8 mouse cellular contexts compared by ENCODE assay signal in the genomic region with DNA sequence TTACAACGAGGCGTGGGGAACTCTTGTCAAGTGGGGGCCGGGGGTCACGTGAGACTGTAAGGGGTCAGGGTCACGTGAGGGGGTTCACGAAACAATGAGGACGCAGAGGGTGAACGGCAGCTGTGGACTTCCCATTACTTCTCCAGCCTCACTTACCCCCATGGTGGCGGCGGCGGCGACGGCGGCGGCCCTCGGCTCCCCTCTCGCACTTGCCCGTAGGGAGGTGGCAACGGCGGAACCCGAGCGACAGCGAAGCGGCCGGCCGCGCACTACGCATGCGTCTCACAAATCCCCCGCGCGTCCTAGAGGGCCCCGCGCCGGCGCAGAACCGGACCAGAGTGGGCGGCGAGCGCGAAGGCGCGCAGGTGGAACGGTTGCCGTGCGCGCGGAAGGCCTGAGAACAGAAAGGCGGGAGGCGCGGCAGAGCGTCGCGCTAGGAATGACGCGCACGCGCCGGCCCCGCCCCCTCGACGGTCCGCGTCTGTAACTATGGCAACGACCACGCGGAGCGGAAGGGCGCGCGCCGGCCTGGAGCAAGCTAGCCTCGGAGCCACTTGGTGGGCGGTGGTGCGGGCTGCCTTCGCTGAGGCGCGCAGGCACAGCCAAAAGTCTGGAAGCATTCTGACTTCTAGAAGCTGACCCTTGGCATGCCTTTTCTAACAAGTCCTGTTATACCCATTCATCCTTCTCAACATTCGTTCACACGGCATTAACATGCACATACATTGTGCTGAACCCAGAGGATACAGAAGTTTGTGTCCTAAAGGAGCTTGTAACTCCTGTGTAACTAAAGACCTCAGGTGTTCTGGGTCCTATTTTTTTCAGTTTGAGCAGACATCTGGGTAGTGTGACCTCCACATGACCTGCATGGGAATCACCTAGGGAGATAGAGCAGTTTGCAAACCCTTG. TPM values are rescaled to one million over a fixed set of nuclear protein-coding genes. Genes with fewer than 3 reads are reported as not detected.
DNase-seq lines count a peak whose midpoint lies in the region; ATAC-seq and TF ChIP-seq lines count a peak whose summit lies in the region.

A gene (minus strand): TSS at position 402 of the 909 bp plus-strand sequence.

- WGBS in heart, embryonic 11.5 days (ENCODE audit: insufficient replicate concordance), result under 1% methylated on average over 80 of the region's 80 CpGs
- WGBS in kidney, embryonic 16.5 days, result under 1% methylated on average over 80 of the region's 80 CpGs
- under 1% methylated on average over 80 of the region's 80 CpGs for WGBS in liver, adult 2 months

- no peak for TF ChIP-seq CTCF in liver, adult 2 months (IDR thresholded peaks at IDR 0.05; ENCODE audit: low read depth, low read length)

- peak; percentile 95 to 96 for DNase-seq in B cell, adult 2 months
- DNase-seq in brain, adult 2 months (ENCODE audit: low read depth, low spot score), result peak; percentile 98
- DNase-seq in liver, adult 2 months (ENCODE audit: extremely low read depth, low read depth, low spot score), result peak; percentile 68
- peak; percentile 98 for DNase-seq in splenic B cell, adult 2 months (ENCODE audit: low read depth, low spot score)

- no peak for TF ChIP-seq POLR2A in liver, adult 2 months (IDR thresholded peaks at IDR 0.05; ENCODE audit: extremely low read depth, insufficient read depth, low read length)
- peak; percentile 66 for TF ChIP-seq POLR2A in myocyte (IDR thresholded peaks at IDR 0.05; ENCODE audit: insufficient read length, low read depth)

- peak within 1 kb of the TSS; percentile 83 for H3K4me3 ChIP-seq in heart, embryonic 11.5 days (ENCODE audit: low read depth, low read length)
- H3K4me3 ChIP-seq in kidney, embryonic 16.5 days (ENCODE audit: low read length), result peak within 1 kb of the TSS; percentile 76
- peak within 1 kb of the TSS; percentile 87 for H3K4me3 ChIP-seq in liver, adult 2 months (ENCODE audit: insufficient read depth, low read depth, low read length)
- H3K4me3 ChIP-seq in myocyte, result peak within 1 kb of the TSS; percentile 82

- H3K4me2 ChIP-seq in heart, embryonic 11.5 days, result peak within 1 kb of the TSS; percentile 96
- peak within 1 kb of the TSS; percentile 73 for H3K4me2 ChIP-seq in kidney, embryonic 16.5 days (replicated peaks; ENCODE audit: low read depth, low read length)
- peak within 1 kb of the TSS; percentile 89 for H3K4me2 ChIP-seq in myocyte (ENCODE audit: low read depth)

- H3K4me1 ChIP-seq in heart, embryonic 11.5 days (ENCODE audit: control insufficient read depth, insufficient read depth, low read length), result peaks cover 9% of the 10 kb centered on the region
- H3K4me1 ChIP-seq in kidney, embryonic 16.5 days (ENCODE audit: insufficient read depth, low read length), result peaks cover 23% of the 10 kb centered on the region
- peaks cover 5% of the 10 kb centered on the region; the same call in 1 of the 2 replicates for H3K4me1 ChIP-seq in liver, adult 2 months (ENCODE audit: control insufficient read depth, insufficient read depth, low read length)

- peak; percentile 90 for ATAC-seq in erythroblast, adult 5-6 weeks (replicated peaks; ENCODE audit: low FRiP score, poor library complexity, severe bottlenecking)
- peak; percentile 93 for ATAC-seq in heart, embryonic 11.5 days (replicated peaks; ENCODE audit: insufficient number of reproducible peaks, low FRiP score, low TSS enrichment)
- peak; percentile 97 for ATAC-seq in kidney, embryonic 16.5 days (ENCODE audit: low FRiP score, low TSS enrichment)

- H3K79me2 ChIP-seq in liver, adult 2 months (ENCODE audit: control insufficient read depth, insufficient read depth, low read length), result 0 out of 2 replicates have a peak, but pooled peaks cover 3% of the 10 kb centered on the region
- peaks cover 43% of the 10 kb centered on the region for H3K79me2 ChIP-seq in myocyte (ENCODE audit: control insufficient read depth, insufficient read depth)

- no peaks in the 10 kb centered on the region for H3K27me3 ChIP-seq in heart, embryonic 11.5 days (ENCODE audit: control insufficient read depth, insufficient read depth, low read length)
- no peaks in the 10 kb centered on the region for H3K27me3 ChIP-seq in kidney, embryonic 16.5 days (ENCODE audit: insufficient read depth, low read length)
- H3K27me3 ChIP-seq in liver, adult 2 months (ENCODE audit: control insufficient read depth, insufficient read depth, low read length), result no peaks in the 10 kb centered on the region
- no peaks in the 10 kb centered on the region for H3K27me3 ChIP-seq in myocyte (ENCODE audit: control insufficient read depth, insufficient read depth, insufficient read length)
- H3K27me3 ChIP-seq in splenic B cell, adult 2 months (ENCODE audit: control insufficient read depth, insufficient read depth, low read length, poor library complexity, severe bottlenecking), result no peaks in the 10 kb centered on the region

- peak within 1 kb of the TSS; percentile 83 for H3K27ac ChIP-seq in heart, embryonic 11.5 days (ENCODE audit: low read depth, low read length)
- H3K27ac ChIP-seq in kidney, embryonic 16.5 days (ENCODE audit: low read length), result peak within 1 kb of the TSS; percentile 88
- peak within 1 kb of the TSS; percentile 45; the same call in 1 of the 2 replicates for H3K27ac ChIP-seq in liver, adult 2 months (replicated peaks; ENCODE audit: insufficient read depth, low read depth, low read length)

- H3K9ac ChIP-seq in heart, embryonic 11.5 days (ENCODE audit: low read depth, low read length), result peak within 1 kb of the TSS; percentile 89
- peak within 1 kb of the TSS; percentile 81 for H3K9ac ChIP-seq in kidney, embryonic 16.5 days (replicated peaks; ENCODE audit: low read length)
- peak within 1 kb of the TSS; percentile 95 for H3K9ac ChIP-seq in liver, adult 2 months (ENCODE audit: low read depth, low read length)

- no peaks in the 10 kb centered on the region for H3K9me3 ChIP-seq in heart, embryonic 11.5 days (replicated peaks; ENCODE audit: control insufficient read depth, low read length)
- no peaks in the 10 kb centered on the region for H3K9me3 ChIP-seq in kidney, embryonic 16.5 days (ENCODE audit: low read length)

- H3ac ChIP-seq in myocyte (ENCODE audit: control insufficient read depth, insufficient read length), result peak within 1 kb of the TSS; percentile 49

- peaks cover 9% of the 10 kb centered on the region for H3K36me3 ChIP-seq in heart, embryonic 11.5 days (ENCODE audit: control insufficient read depth, insufficient read depth, low read length)
- 0 out of 2 replicates have a peak, but pooled peaks cover 7% of the 10 kb centered on the region for H3K36me3 ChIP-seq in kidney, embryonic 16.5 days (ENCODE audit: insufficient read depth, low read length)
- no peaks in the 10 kb centered on the region for H3K36me3 ChIP-seq in liver, adult 2 months (ENCODE audit: control insufficient read depth, insufficient read depth, low read length)
- no peaks in the 10 kb centered on the region for H3K36me3 ChIP-seq in myocyte (ENCODE audit: control insufficient read depth, insufficient read depth)
- no peaks in the 10 kb centered on the region for H3K36me3 ChIP-seq in splenic B cell, adult 2 months (ENCODE audit: control insufficient read depth, insufficient read depth, low read length, poor library complexity, severe bottlenecking)

TF ChIP-seq in myocyte, 11 proteins besides CTCF, POLR2A, EP300 and RAD21:
- TF ChIP-seq POLR2AphosphoS2 (IDR thresholded peaks at IDR 0.05; ENCODE audit: insufficient read length, low read depth) (peak; percentile 61), REST (IDR thresholded peaks at IDR 0.05; ENCODE audit: insufficient read depth, insufficient read length) (no peak), USF1 (IDR thresholded peaks at IDR 0.05; ENCODE audit: low read depth) (peak; percentile 90), MAX (IDR thresholded peaks at IDR 0.05; ENCODE audit: low read depth) (no peak), TCF12 (IDR thresholded peaks at IDR 0.05; ENCODE audit: insufficient read depth, poor library complexity, severe bottlenecking) (no peak), SRF (IDR thresholded peaks at IDR 0.05; ENCODE audit: control insufficient read depth, insufficient read length, low read depth) (peak; percentile 71), E2F4 (IDR thresholded peaks at IDR 0.05; ENCODE audit: insufficient read depth) (peak; percentile 68), MYOD1 (IDR thresholded peaks at IDR 0.05; ENCODE audit: control insufficient read depth in 1 of 3, insufficient read length in 2 of 3, low read depth in 2 of 3) (peak in 1 of 3 experiments; percentile 69), MYOG (IDR thresholded peaks at IDR 0.05; ENCODE audit: control insufficient read depth in 1 of 3, insufficient read depth in 1 of 3, insufficient read length in 2 of 3, low read depth in 2 of 3) (peak in 2 of 3 experiments; percentile 39 to 66), CEBPB (IDR thresholded peaks at IDR 0.05; ENCODE audit: insufficient read depth, poor library complexity, severe bottlenecking) (no peak), TCF3 (IDR thresholded peaks at IDR 0.05; ENCODE audit: insufficient read length, low read depth) (no peak)

RNA-seq across cellular contexts. Expression of the gene that starts here (rescaled TPM):
- total RNA-seq in erythroblast, adult 5-6 weeks (2015; ENCODE audit: low replicate concordance), result 12.5 and 20.1 TPM in 2 replicates
- 14.5 and 15.1 TPM in 2 replicates for total RNA-seq in erythroblast, adult 5-6 weeks (2017; ENCODE audit: low replicate concordance)
- 62.1 and 68.6 TPM in 2 replicates for polyA plus RNA-seq in heart, embryonic 11.5 days (2014; fragmentation: Nextera tagmentation; extraction: Ambion mirVana)
- 81.4 and 88.0 TPM in 2 replicates for polyA plus RNA-seq in kidney, embryonic 16.5 days (2015; fragmentation: Nextera tagmentation; extraction: Ambion mirVana)
- 5.3 and 7.1 TPM in 2 replicates for total RNA-seq in liver, adult 2 months (2014; rRNA removed)
- 6.1 and 9.7 TPM in 2 replicates for polyA plus RNA-seq in liver, adult 2 months (2012; rRNA removed)
- 10.3 TPM for polyA plus RNA-seq in myocyte (2012; fragmentation: generic; extraction: Trizol)

Comparison
In these comparisons a context has a peak if more than half of its experiments do, and no peak if none do; other contexts are left out.
1. Peak in every context shown above with its lines: DNase-seq, ATAC-seq, H3K4me3 ChIP-seq and H3K27ac ChIP-seq.